Mouse (Mus musculus) G1E (cell line): ENCODE results near the gene Neurod1.

Experiments used
- CTCF ChIP-seq: IDR thresholded peaks from 2 replicates; pipeline ENCODE4 v1.5.1; 2012; ENCODE audit warnings: low read depth, low read length, inconsistent platforms, mixed read lengths
- GATA1 ChIP-seq: IDR thresholded peaks from 2 replicates; pipeline ENCODE4 v1.6.1; 2012; ENCODE audit warnings: borderline replicate concordance, low read length, inconsistent platforms, mixed read lengths
- POLR2AphosphoS5 ChIP-seq: IDR thresholded peaks from 2 replicates; pipeline ENCODE4 v1.6.1; 2012; ENCODE audit warnings: low read depth, low read length, inconsistent platforms; ENCODE audit not compliant: insufficient replicate concordance
- TAL1 ChIP-seq: conservative IDR thresholded peaks from 2 replicates; pipeline ENCODE4 v1.6.1; 2012; ENCODE audit warnings: low read depth, low read length, inconsistent platforms, mixed read lengths

GRCm38 (mm10) chr2:79455646-79456045 is 905 bp downstream of the Neurod1 start:
- TF ChIP-seq CTCF (no peak), GATA1 (no peak), TAL1 (no peak), POLR2AphosphoS5 (no peak)
